Mouse (Mus musculus): ENCODE measurements at regions not wholly inside any gene's neighbourhood (a gene's known extent, or its start where the extent isn't known, plus 50 kb on each side); places are given as distances from the start of the nearest gene placed in this dataset.

DNA sequence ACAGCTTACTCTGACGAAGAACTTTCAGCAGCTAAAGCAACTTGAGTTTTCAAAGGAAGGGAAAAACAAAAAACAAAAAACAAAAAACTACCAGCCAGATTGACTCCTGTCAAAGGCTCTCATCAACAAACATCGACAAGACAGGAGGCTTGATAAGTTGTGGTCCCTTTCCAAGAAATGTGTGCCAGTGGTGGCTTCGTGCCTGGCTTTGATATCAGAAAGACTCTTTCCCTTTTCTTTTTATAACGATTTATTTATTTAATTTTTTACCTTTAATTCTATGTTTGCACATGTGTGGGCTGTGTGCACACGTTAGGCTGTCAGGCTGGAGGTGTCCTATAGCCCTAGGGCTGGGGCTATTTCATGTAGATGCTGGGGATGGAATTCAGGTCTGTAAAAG lies 60.4 kb downstream of the Dact1 start:
- DNase-seq = no peak

GRCm38 (mm10) chr12:71371948-71372347 lies 62.3 kb downstream of the Dact1 start:
- no peak for DNase-seq

DNA sequence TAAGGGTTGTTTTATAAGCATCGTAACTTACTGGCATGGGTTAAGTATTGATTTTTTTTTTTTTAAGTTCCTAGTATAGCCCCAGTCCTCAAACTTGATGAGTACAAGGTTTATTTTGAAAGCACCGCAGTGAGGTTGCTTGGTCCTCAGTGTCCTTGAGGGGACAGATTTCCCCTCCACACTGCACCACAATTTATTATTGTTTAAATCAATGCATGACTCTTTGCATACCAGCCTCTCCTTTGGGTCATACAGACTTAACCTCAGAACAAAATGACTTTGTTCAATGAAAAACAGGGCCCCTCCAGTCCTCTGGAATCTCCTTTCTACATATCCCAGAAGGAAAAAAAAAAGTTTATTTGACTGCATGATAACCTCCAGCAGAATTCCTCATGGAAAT lies 63.9 kb downstream of the Dact1 start:
- no peak for DNase-seq

- DNase-seq = no peak
These were observed 66.8 kb downstream of the Dact1 start for GRCm38 (mm10) chr12:71376446-71376845.

- DNase-seq = no peak
These were observed 67.3 kb downstream of the Dact1 start for GRCm38 (mm10) chr12:71376966-71377365.

DNA sequence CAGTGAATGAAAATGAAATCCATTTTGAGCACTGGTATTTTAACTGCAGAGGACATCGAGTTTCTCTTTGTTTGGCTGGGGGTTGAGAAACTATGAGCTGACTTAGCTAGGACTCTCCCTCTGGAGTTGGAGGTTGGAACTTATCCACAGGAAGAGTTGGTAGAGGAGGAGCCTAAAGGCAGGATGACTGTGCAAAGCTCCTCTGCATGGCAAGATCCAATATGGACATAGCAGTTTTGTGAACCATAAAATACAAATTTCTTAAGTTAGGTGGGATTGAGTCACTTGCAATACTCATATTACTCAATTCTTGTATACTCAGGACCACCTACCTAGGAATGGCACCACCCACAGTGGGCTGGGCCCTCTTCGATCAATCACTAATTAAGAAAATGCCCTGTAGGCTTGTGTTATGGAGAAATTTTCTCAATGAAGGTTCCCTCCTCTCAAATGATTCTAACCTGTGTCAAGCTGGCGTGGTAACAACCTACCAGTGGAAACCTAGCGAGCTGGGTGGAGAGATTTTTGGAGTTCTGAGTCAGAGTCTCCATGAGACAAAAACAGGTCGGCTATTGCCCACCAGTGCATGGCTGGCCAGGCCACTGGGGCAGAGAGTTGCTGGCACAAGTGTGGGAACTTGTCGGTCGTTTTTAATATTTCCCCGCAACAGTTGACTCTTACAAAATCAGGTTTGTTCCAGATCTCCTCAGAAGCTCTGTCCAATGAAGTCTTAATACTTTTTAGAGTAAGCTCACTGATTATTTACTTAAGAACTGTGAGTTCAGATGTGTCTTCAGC lies 70.1 kb downstream of the Dact1 start:
- no peak for DNase-seq

- DNase-seq = no peak
These were observed 70.7 kb downstream of the Dact1 start for GRCm38 (mm10) chr12:71380424-71380761.

DNA sequence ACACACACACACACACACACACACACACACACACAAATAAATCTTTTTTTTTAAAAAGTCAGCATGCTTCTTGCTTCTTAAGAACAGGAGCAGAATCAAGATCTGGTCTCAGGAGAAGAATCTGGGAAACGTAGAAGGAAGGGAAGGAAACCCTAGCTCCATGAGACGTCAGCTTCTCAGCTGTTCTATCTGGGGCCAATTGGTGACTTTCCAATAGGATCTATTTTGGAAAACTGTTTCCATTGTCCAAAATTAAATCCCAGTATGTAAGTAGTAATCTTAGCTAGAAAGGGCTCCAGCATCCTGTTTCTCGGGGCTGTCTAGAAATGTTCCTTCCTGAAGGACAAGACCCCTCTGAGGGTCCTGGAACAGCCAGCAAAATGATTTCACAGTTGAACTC lies 76.6 kb downstream of the Dact1 start:
- no peak for DNase-seq

- no peak for DNase-seq
These were observed 81.8 kb downstream of the Dact1 start for GRCm38 (mm10) chr12:71391481-71391880.

GRCm38 (mm10) chr12:71393752-71394151 lies 84.1 kb downstream of the Dact1 start:
- DNase-seq = no peak

DNA sequence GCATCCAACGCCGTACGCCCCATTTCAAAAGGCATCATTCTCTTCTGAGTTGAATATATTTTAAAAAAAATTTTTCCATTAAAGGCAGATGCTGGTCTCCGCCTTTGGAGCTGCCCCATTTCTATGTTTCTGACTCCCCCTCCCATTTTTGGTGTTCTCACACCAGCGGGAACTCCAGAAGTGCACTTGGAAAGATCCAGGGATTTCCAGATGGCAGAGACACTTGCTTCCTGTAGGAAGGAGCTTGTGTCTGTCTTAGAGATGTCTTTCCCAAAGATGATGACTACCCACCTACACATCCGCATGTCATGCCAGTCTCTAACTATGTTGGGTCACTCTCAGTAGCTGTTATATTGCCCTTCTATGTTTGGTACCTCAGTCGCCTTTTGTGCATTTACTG lies 87.8 kb downstream of the Dact1 start:
- no peak for DNase-seq

DNA sequence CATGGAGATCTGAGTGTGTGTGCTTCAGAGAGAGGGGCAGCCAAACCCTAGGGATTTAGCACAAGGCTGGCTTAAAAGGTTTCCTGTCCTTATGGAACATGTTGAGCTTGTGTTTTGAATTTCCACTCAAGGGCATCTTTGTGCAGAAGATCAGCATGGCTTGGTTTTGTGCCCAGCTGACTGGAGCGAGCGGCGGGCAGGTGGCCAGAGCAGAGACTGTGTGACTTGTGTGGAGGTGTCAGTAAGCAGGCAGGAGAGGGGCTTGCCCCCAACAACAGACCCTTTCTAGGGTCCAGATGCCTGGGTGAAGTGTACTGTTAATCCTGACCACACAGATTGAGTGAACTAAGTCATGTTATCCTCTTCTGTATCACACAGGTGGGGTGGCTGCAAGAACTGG lies 89.0 kb downstream of the Dact1 start:
- DNase-seq = no peak

GRCm38 (mm10) chr12:71400201-71400600 lies 90.5 kb downstream of the Dact1 start:
- DNase-seq = no peak

- DNase-seq = no peak
These were observed 92.1 kb downstream of the Dact1 start for GRCm38 (mm10) chr12:71401621-71402416.

DNA sequence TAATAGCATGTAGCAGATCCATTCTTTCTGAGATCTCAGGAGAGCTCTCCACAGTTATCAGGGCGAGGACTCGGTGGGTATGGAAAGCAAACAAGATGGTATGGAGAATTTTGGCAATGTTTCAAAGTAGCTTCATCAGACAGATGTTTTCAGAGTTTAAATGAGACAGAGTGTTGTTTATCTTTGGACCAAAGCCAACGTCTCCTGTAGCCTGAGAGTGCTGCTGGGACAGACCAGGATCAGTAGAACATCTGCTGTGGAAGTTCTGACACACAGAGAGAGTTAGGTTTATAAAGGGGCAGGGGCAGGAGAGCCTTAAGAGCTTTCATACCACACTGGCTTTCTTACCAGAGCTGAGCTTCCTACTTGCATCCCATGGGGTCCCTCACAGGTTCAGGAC lies 97.6 kb downstream of the Dact1 start:
- no peak for DNase-seq

DNA sequence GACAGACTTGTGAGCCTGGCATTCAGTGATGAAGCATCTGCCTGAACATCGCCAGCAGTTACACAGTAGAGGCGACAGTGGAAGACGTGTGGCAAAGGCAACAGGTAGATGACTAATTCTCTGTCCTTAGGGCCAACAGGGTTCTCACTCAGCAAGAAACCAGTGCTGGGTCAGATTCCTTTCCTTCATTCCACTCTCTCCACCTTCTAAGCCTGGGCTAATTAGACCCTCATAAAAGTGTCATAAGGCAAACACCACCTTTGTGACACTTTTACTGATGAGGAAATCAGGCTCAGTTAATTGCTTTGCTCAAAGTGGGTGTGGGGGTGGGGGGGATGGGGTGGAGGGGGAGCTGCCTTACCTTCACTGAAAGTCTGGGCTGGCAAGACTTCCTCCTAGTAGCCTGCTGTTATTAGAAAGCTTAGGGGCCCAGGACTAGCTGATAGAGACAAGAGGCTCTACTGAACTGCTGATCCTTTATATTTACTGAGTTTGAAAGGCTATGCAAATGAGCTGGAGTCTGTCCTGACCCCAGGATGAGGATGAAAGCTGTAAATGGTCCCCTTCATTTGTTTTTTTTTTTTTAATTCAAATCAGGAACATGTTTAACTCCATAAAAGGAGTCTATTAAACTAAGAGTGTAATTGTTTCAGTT lies 98.8 kb downstream of the Dact1 start:
- no peak for DNase-seq

DNA sequence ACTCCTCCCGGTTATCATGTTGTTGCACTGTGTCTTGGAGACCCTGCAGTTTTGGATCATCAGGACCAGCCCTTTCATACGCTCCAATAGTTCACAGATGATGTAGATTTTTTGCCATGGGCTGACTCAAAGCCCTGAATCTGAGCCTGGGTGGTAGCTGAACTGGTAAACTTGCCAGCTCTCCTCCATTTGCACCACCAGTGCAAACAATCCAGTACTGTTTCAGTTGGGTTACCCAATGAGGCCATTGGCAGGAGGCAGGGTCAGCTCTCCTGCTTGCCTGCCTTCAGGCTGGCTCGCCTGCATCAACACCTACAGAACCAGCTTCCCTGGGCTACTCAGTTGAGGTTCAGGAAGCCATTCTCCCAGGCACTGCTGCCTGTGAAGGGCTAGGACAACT lies 102.6 kb downstream of the Dact1 start:
- DNase-seq = no peak

- DNase-seq = no peak
These were observed 107.3 kb downstream of the Dact1 start for GRCm38 (mm10) chr12:71416968-71417367.

DNA sequence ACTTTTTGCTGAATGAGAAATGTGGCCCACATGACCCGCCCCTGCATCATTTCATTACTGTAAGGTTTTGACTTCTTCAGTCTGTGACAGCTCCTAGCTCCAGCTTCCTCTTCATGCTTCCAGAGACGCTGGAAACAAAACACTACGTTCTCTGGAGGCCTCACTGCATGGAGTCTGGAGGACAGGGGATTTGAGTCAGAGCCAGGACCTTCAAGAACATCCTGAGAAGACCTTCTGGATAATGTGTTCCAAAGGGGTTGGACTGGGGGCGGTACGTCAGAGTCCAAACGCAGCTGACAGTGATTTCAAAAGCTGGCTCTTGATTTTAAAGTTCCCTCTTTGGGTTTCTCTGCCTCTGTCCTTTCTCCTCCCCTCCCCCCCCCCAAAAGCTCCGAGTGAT lies 108.5 kb downstream of the Dact1 start:
- no peak for DNase-seq

- no peak for DNase-seq
These were observed 109.5 kb downstream of the Dact1 start for GRCm38 (mm10) chr12:71419161-71419560.

DNA sequence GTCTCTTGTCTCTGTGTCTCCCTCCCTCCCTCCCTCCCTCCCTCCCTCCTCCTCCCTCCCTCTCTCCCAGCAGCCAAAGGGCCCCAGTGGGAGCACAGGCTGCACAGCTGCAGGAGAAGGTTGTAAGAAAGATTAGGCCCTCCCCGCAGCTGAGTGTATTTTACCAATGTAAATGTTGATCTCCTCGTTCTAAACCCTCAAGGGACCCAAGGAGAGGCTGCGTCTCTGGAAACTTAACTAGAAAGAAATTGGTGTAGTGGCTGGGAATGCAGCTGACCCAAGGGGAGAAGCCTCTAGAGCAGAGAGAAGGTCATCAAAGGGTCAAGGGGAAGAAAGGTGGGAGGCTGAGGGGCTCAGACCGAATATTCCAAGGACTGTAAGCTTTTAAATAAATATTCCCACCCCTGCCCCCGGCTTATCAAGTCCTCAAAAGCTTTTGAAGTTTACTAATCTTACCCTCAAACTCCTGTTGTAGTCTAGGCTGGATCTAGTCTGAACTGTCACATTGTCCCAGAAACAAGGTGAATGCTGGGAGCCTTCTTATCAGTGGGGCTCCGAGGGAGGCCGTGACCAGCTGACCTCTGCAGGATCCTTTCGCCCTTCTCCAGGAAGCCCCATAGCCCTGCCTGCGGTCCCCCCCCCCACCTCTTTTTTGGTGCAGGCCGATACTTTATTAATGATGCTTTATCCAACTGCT lies 116.5 kb downstream of the Dact1 start:
- DNase-seq = no peak

GRCm38 (mm10) chr12:71427974-71428373 lies 118.3 kb downstream of the Dact1 start:
- no peak for DNase-seq

DNA sequence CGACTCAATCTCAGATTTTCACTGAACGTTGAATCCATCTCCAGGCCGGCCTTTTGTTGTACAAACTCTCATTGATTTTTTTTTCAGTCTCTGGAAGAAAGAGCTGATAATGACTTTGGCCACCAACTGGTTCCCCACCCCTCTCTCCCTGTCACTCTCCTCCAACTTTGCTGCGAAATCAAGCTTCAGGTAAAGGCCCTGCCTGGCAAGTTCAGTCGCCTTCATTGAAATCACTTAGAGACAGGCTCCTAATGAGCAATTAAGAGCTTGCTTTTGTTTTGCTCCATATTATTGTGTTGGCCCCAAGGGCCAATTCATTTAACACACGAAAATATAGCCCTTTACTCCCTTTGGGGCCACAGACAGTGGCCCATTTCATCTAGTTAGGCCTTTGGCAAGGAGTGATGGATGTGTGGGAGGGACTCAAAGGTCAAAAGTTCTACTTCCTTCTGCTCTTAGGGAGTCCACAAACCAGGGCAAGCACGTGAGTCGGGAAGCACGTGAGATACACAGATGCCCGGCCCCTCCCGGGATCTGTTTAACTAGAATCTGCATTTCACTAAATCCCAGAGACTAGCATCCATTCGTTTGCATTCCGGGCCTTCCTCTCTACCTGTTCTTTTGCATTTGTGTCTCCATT lies 120.0 kb downstream of the Dact1 start:
- DNase-seq = no peak
